Mouse (Mus musculus): ENCODE data around the gene Dst. TPM values are rescaled to one million over a fixed set of nuclear protein-coding genes. Genes with fewer than 3 reads are reported as not detected.

Dst gene
- total and polyA plus RNA-seq, 3 experiments, result 9.1 to 28.0 (median 20.5) TPM

DNA sequence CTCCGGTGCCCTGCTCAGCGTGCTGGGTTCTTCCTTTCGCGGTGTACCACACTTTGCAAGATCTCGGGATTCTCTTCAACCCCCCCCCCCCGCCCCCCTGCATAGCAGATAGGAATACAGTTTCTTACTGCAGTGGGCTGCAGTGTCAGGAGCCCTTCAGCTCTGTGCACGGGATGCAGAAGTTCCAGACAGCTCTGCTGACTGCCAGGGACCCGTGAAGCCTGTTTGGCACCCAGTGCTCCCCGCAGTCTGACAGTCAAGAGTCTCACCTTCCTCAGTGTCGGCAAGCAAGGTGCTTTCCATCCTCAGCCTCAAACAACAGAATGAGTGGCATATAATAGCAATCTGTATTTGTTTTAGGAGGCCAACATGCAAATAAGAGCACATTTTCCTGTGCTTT lies 1.8 kb upstream of the Dst start:
- Histone ChIP-seq H3K9me3 (replicated peaks; ENCODE audit: low read length) (peaks cover 1% of the 10 kb centered on the region), H3K4me3 (replicated peaks in 1 of 3; ENCODE audit: low read depth in 2 of 3, low read length in 2 of 3, poor library complexity in 1 of 3) (no peak overlapping the region), H3K4me1 (ENCODE audit: control insufficient read depth in 1 of 2, insufficient read depth in 2 of 2) (peaks cover 7 to 29% of the 10 kb centered on the region in 2 experiments; a peak in 3 of 4 replicates), H3K36me3 (replicated peaks in 1 of 2; ENCODE audit: control insufficient read depth in 1 of 2, insufficient read depth in 1 of 2, low read length in 1 of 2) (no peaks in the 10 kb centered on the region), H3K9ac (ENCODE audit: insufficient read depth, low read depth) (no peak overlapping the region), H3K79me2 (replicated peaks; ENCODE audit: control insufficient read depth, extremely low read depth, insufficient read depth, poor library complexity, severe bottlenecking) (no peaks in the 10 kb centered on the region), H3K4me2 (ENCODE audit: insufficient read depth, low read depth, poor library complexity, severe bottlenecking) (no peak overlapping the region), H3K27ac (ENCODE audit: insufficient read depth, low read depth) (no peak overlapping the region), H3K27me3 (replicated peaks) (no peaks in the 10 kb centered on the region)
- dilution Hi-C loops (cut with MboI; ENCODE audit: extremely low pct_ligation_motif_present, extremely low pct_unique_long_range_greater_than_20kb, low sequenced_read_pairs), result no loop called here
- in situ Hi-C loops (cut with MboI; ENCODE audit: low pct_ligation_motif_present, low pct_unique_long_range_greater_than_20kb, low sequenced_read_pairs), result loop anchor here (5.0 kb wide), 1 partner anchor 56 kb away; no protein-coding TSS in a partner anchor
- TF ChIP-seq CTCF (conservative IDR thresholded peaks at IDR 0.05 in 1 of 2, IDR thresholded peaks at IDR 0.05 in 1 of 2; ENCODE audit: low read depth in 2 of 2, low read length in 2 of 2), result no peak
- no peak for TF ChIP-seq POLR2A (IDR thresholded peaks at IDR 0.05; ENCODE audit: low read depth, low read length)
- TF ChIP-seq ZKSCAN1 (IDR thresholded peaks at IDR 0.05; ENCODE audit: borderline replicate concordance, low read depth, low read length), result no peak
- TF ChIP-seq TBP (conservative IDR thresholded peaks at IDR 0.05; ENCODE audit: low read depth, low read length), result no peak
- no peak for TF ChIP-seq MYC (IDR thresholded peaks at IDR 0.05; ENCODE audit: low read depth, low read length)
- TF ChIP-seq JUND (conservative IDR thresholded peaks at IDR 0.05; ENCODE audit: low read depth, low read length), result no peak
- TF ChIP-seq MEF2A (IDR thresholded peaks at IDR 0.05; ENCODE audit: borderline replicate concordance, low read depth, low read length), result no peak
- TF ChIP-seq PAX5 (IDR thresholded peaks at IDR 0.05; ENCODE audit: low read length), result no peak
- DNase-seq (ENCODE audit: extremely low read depth), result no peak

DNA sequence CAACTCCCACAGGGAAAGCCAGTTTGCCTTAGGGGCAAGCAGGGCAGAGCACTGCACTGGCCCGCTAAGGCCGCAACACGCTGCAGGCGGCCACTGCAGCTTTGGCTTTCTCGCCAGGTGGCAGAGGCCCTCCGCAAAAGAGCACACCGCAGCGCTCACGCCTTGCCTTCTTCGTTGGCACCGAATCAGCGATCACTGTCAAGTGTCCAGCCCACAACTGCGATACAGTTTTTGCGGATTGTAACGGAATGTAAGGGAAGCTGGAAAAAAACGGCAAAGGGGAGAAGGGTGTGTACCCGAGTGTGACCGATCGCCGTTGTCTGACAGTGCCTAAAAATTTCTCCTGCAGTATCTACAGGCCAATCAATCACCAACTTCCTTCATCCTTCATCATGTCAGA lies 1.1 kb upstream of the Dst start:
- H3K27me3 ChIP-seq (replicated peaks), result no peaks in the 10 kb centered on the region
- no peak overlapping the region for H3K27ac ChIP-seq (ENCODE audit: insufficient read depth, low read depth)
- H3K79me2 ChIP-seq (replicated peaks; ENCODE audit: control insufficient read depth, extremely low read depth, insufficient read depth, poor library complexity, severe bottlenecking), result no peaks in the 10 kb centered on the region
- peaks cover 1% of the 10 kb centered on the region for H3K9me3 ChIP-seq (replicated peaks; ENCODE audit: low read length)
- H3K36me3 ChIP-seq (replicated peaks in 1 of 2; ENCODE audit: control insufficient read depth in 1 of 2, insufficient read depth in 1 of 2, low read length in 1 of 2), result no peaks in the 10 kb centered on the region
- dilution Hi-C loops (cut with MboI; ENCODE audit: extremely low pct_ligation_motif_present, extremely low pct_unique_long_range_greater_than_20kb, low sequenced_read_pairs) (no loop called here), in situ Hi-C loops (cut with MboI; ENCODE audit: low pct_ligation_motif_present, low pct_unique_long_range_greater_than_20kb, low sequenced_read_pairs) (loop anchor here (5.0 kb wide), 1 partner anchor 55 kb away; no protein-coding TSS in a partner anchor)
- H3K4me1 ChIP-seq (ENCODE audit: control insufficient read depth in 1 of 2, insufficient read depth in 2 of 2), result peaks cover 7 to 34% of the 10 kb centered on the region in 2 experiments; a peak in 3 of 4 replicates
- H3K4me2 ChIP-seq (ENCODE audit: insufficient read depth, low read depth, poor library complexity, severe bottlenecking), result peak overlapping the region; percentile 12; the same call in 1 of the 2 replicates
- DNase-seq (ENCODE audit: extremely low read depth), result no peak
- H3K4me3 ChIP-seq (replicated peaks in 1 of 3; ENCODE audit: low read depth in 2 of 3, low read length in 2 of 3, poor library complexity in 1 of 3), result peak overlapping the region; percentile 48 to 95 (median 61)
- TF ChIP-seq RAD21 (IDR thresholded peaks at IDR 0.05; ENCODE audit: low read depth, low read length), result no peak; the same call in none of the 2 replicates
- TF ChIP-seq MAX (IDR thresholded peaks at IDR 0.05; ENCODE audit: low read length), result no peak
- 0 out of 2 replicates have a peak, but pooled peaks have one; percentile 15 for TF ChIP-seq SMC3 (IDR thresholded peaks at IDR 0.05; ENCODE audit: low read depth, low read length)
- 0 out of 2 replicates have a peak, but pooled peaks have one; percentile 45 for TF ChIP-seq SIN3A (IDR thresholded peaks at IDR 0.05; ENCODE audit: low read length)
- 0 out of 2 replicates have a peak, but pooled peaks have one; percentile 36 for TF ChIP-seq CHD1 (IDR thresholded peaks at IDR 0.05; ENCODE audit: low read depth, low read length)
- H3K9ac ChIP-seq (ENCODE audit: insufficient read depth, low read depth), result no peak overlapping the region; the same call in 1 of the 2 replicates
